Comparison of ENCODE assay signal across 28 mouse cellular contexts in the genomic region with DNA sequence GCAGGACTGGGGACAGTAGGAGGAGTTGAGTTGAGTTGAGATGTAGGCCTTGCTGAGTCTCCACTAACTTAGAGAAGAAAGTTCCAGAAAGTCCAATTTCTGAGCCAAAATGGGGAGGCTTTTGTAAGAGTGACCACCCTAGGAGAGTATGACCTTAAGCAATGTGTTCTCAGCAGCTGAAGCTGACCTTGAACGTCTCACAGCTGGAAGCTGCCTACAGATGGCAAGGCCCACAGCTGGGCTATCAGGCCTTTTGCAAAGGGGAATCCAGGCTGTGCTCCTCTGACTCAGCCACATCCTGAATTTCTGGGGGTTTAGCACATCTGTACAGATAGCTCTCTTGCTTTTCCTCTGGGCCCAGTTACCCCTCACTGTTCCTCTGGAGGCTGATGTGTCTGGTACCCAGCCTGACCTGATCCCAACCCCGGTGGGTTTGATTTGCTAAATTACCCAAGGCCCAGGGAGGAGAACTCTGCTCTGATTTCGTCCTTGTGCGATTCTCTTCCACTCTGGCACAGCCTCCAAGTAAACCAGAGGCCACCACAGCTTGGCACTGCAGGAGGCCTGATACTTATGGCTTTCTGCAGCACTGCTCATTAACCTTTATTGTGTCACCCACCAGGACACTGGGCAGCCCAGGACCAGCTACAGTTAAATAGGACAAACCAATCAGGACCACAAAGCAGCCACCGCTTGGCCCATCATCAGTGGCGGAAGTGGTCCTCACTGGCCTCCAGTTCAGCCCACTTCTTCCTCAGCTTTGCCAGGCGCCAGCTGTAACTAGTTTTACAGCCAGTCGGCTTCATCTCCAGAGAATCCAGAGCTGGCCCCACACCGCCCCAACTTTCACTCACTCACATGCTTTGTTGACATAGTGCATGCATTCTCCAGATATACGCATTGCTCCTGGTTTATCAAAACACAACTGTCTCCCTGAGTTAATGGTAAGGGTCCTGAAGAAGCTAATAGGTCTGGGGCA.
DNase-seq lines count a peak whose midpoint lies in the region; ATAC-seq lines count a peak whose summit lies in the region.
"Had no signal": no experiment of that assay in that cellular context is flagged by ENCODE, and none has a peak within 500 bp of the region (broad histone marks: within the 10 kb centered on the region; RNA-seq: fewer than 3 reads in every experiment).

No protein-coding gene starts in this region.

- no peak overlapping the region for H3K9ac ChIP-seq in midbrain, embryonic 11.5 days (ENCODE audit: low read length)
- no peak overlapping the region for H3K9ac ChIP-seq in midbrain, embryonic 13.5 days (replicated peaks)
- H3K9ac ChIP-seq: forebrain, embryonic 15.5 days; heart, embryonic 15.5 days; hindbrain, embryonic 14.5 days; liver, embryonic 15.5 days; midbrain, embryonic 12.5 days had no signal

- no peak overlapping the region for H3K27ac ChIP-seq in midbrain, embryonic 11.5 days (ENCODE audit: low read depth, low read length)
- no peak overlapping the region for H3K27ac ChIP-seq in midbrain, embryonic 13.5 days
- peak overlapping the region; percentile 23 for H3K27ac ChIP-seq in brown adipose tissue, adult 24 weeks (replicated peaks; ENCODE audit: low read depth, low read length)
- H3K27ac ChIP-seq: embryonic facial prominence, embryonic 10.5 days; forebrain, embryonic 15.5 days; heart, adult 2 months; heart, embryonic 15.5 days; hindbrain, embryonic 14.5 days; left cerebral cortex, adult 2 months; liver, embryonic 15.5 days; midbrain, embryonic 12.5 days had no signal

- 69% methylated on average over 10 of the region's 10 CpGs for WGBS in midbrain, embryonic 11.5 days
- WGBS in midbrain, embryonic 13.5 days = 67% methylated on average over 10 of the region's 10 CpGs

- peaks cover 9% of the 10 kb centered on the region for H3K27me3 ChIP-seq in midbrain, embryonic 11.5 days (ENCODE audit: control insufficient read depth, insufficient read depth, low read length)
- peaks cover 21% of the 10 kb centered on the region; the same call in 1 of the 2 replicates for H3K27me3 ChIP-seq in midbrain, embryonic 13.5 days
- H3K27me3 ChIP-seq: forebrain, embryonic 15.5 days; liver, embryonic 15.5 days had no signal

- no peaks in the 10 kb centered on the region for H3K36me3 ChIP-seq in midbrain, embryonic 11.5 days (ENCODE audit: control insufficient read depth, insufficient read depth, low read length)
- H3K36me3 ChIP-seq in midbrain, embryonic 13.5 days = no peaks in the 10 kb centered on the region
- H3K36me3 ChIP-seq: embryonic facial prominence, embryonic 10.5 days; forebrain, embryonic 15.5 days; heart, embryonic 15.5 days; liver, embryonic 15.5 days; midbrain, embryonic 12.5 days had no signal

- H3K4me1 ChIP-seq in midbrain, embryonic 11.5 days (ENCODE audit: control insufficient read depth, insufficient read depth, low read length) = no peaks in the 10 kb centered on the region
- no peaks in the 10 kb centered on the region for H3K4me1 ChIP-seq in midbrain, embryonic 13.5 days (replicated peaks)
- peaks cover 4% of the 10 kb centered on the region; the same call in 1 of the 2 replicates for H3K4me1 ChIP-seq in brown adipose tissue, adult 24 weeks (ENCODE audit: control insufficient read depth, insufficient read depth, insufficient read length, low read length)
- H3K4me1 ChIP-seq: embryonic facial prominence, embryonic 10.5 days; forebrain, embryonic 15.5 days; heart, embryonic 15.5 days; liver, embryonic 15.5 days; midbrain, embryonic 12.5 days had no signal

- H3K9me3 ChIP-seq in midbrain, embryonic 11.5 days (ENCODE audit: control insufficient read depth, low read length) = no peaks in the 10 kb centered on the region
- H3K9me3 ChIP-seq in midbrain, embryonic 13.5 days = no peaks in the 10 kb centered on the region
- H3K9me3 ChIP-seq: embryonic facial prominence, embryonic 10.5 days; forebrain, embryonic 15.5 days; heart, embryonic 15.5 days; liver, embryonic 15.5 days; midbrain, embryonic 12.5 days had no signal

- no peak overlapping the region for H3K4me3 ChIP-seq in midbrain, embryonic 11.5 days (ENCODE audit: low read depth, low read length)
- no peak overlapping the region for H3K4me3 ChIP-seq in midbrain, embryonic 13.5 days (replicated peaks)
- H3K4me3 ChIP-seq in brown adipose tissue, adult 24 weeks (ENCODE audit: insufficient read depth, low read depth, low read length) = no peak overlapping the region
- H3K4me3 ChIP-seq: embryonic facial prominence, embryonic 10.5 days; forebrain, embryonic 15.5 days; heart, adult 2 months; heart, embryonic 15.5 days; left cerebral cortex, adult 2 months; liver, embryonic 15.5 days; midbrain, embryonic 12.5 days had no signal

- no peak for ATAC-seq in midbrain, embryonic 11.5 days (ENCODE audit: low FRiP score)
- ATAC-seq in midbrain, embryonic 13.5 days = no peak
- ATAC-seq in megakaryocyte progenitor cell, adult 5-6 weeks (replicated peaks; ENCODE audit: poor library complexity) = no peak
- ATAC-seq: forebrain, embryonic 15.5 days; inflammation-experienced regulatory T-cells, adult 6 months had no signal

- DNase-seq in heart, adult 9 months (ENCODE audit: low spot score in 2 of 2) = peak; percentile 11 to 29
- no peak for DNase-seq in heart, postnatal 36 days
- peak; percentile 80 for DNase-seq in midbrain, embryonic 11.5 days (ENCODE audit: low spot score, missing footprints)
- DNase-seq in thymus, postnatal 25 days = no peak
- DNase-seq: adrenal gland, postnatal 36 days; cerebellum, adult 11 months; cerebellum, adult 9-11 months; gastrocnemius, postnatal 14 days; heart, adult 2 months; heart, postnatal 4 days; kidney, adult 18-20 months; kidney, postnatal 4 days; layer of hippocampus, adult 9-11 months; liver; right cerebral cortex, postnatal 25 days; spleen, adult 18-20 months; thymus, postnatal 14 days had no signal

- intact Hi-C loops in heart, postnatal 36 days (cut with DNase I) = no loop called here

- no peak overlapping the region for H3K4me2 ChIP-seq in midbrain, embryonic 11.5 days
- no peak overlapping the region for H3K4me2 ChIP-seq in midbrain, embryonic 13.5 days (replicated peaks)
- H3K4me2 ChIP-seq: forebrain, embryonic 15.5 days; heart, embryonic 15.5 days; hindbrain, embryonic 14.5 days; liver, embryonic 15.5 days; midbrain, embryonic 12.5 days had no signal

Comparison
In these comparisons a context has a peak if more than half of its experiments do, and no peak if none do; other contexts are left out.
1. DNase-seq: peak in heart, adult 9 months (2 of 2) and midbrain, embryonic 11.5 days (single experiment); none in heart, postnatal 36 days (0 of 2) and thymus, postnatal 25 days (single experiment).